Mouse (Mus musculus) MEL-GATA-1-ER (cell line): ENCODE results near the gene Olfr548-ps1.

Experiments used
- DNase-seq: peaks from one replicate; pipeline ENCODE4 v3.0.0-alpha.2; 2012; ENCODE audit warnings: low read depth; ENCODE audit errors: extremely low read depth

The Olfr548-ps1 gene

DNA sequence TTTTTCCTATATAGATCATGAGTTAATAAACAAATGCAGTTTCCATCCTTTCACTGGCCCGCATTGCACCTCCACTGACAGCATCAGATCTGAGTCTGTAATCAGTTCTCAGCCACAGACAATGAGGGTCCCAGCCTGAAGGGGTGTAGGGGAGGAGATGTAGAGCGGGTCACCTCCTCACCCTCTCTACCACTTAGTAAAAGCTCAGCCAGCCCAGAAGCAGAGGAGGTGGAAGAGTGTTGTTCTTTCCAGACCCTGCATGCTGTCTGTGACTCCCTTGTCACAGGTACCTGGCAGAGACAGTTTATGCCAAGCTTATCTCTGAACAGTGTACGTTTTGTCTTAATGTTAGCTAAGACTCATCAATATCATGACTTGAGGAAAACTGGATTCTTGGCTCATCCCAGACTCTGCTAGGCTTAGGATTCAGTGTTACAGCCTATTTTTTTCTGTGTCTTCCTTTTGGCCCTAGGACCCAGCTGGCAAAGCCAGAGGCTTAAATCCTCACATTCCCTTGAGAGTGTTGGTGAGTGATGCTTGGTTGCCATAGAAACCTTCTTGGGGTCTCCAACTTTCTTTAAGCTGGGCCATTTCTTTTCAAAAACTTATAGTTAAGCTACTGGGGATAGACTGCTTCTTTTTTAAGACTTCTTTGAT is 32.6 kb downstream of the Olfr548-ps1 start:
- DNase-seq, result no peak

DNA sequence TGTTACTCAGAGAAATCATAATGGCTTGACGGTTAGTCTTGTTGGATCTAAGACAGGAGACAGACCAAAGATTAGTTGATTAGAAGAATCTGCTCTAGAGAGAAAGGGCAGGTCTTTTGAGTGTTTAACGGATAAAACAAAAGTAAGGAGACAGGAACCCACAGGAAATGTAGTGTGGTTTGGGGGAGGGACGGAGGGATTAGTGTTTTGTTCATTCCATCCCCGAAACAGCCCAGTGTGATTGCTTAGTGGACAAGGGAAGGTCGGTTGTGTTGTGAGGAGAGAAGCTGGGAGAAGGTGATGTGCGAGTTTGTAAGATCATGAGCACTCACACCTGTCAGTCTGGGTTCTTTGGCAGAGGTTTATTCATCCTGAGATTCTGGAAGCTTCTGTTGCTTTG is 35.3 kb downstream of the Olfr548-ps1 start:
- DNase-seq, result no peak

DNA sequence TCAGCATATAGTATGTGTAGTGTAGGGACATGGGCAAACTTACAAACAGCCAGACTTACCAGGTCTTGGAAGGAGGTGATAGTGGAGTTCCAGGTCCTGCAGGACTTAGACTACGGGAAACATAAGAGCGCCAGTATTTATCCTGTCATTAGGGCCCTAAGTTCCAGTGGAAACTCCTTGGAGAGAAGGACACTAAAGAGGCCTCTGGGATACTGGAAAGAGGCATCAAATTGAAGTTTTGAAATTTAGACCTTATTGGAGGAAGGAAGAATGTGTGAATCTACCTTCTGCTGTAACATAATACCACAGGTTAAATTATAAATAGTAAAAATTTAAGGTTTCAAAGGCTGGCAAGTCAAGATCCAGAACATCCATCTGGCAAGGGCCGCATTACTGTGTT is 51.1 kb downstream of the Olfr548-ps1 start, which contains the start of gene Olfr551:
Olfr551 (minus strand) TSS at position 101 of the 400 bp plus-strand sequence.
- DNase-seq, result no peak
